Comparison of ENCODE assay signal across 25 mouse cellular contexts in genomic region chr11:55566309-55567099, GRCm38 (mm10). TPM values are rescaled to one million over a fixed set of nuclear protein-coding genes. Genes with fewer than 3 reads are reported as not detected.
DNase-seq lines count a peak whose midpoint lies in the region; ATAC-seq lines count a peak whose summit lies in the region.
"Had no signal": no experiment of that assay in that cellular context is flagged by ENCODE, and none has a peak within 500 bp of the region (broad histone marks: within the 10 kb centered on the region; RNA-seq: fewer than 3 reads in every experiment).

No protein-coding gene starts in this region.

- H3K9ac ChIP-seq in limb, embryonic 11.5 days (ENCODE audit: low read length) = no peak overlapping the region
- no peak overlapping the region for H3K9ac ChIP-seq in hindbrain, embryonic 12.5 days
- H3K9ac ChIP-seq in neural tube, embryonic 13.5 days = no peak overlapping the region
- H3K9ac ChIP-seq in forebrain, embryonic 11.5 days (ENCODE audit: low read length) = no peak overlapping the region
- H3K9ac ChIP-seq: embryonic facial prominence, embryonic 12.5 days; forebrain, embryonic 15.5 days; heart, embryonic 15.5 days had no signal

- H3K4me2 ChIP-seq in limb, embryonic 11.5 days (ENCODE audit: low read depth, severe bottlenecking) = no peak overlapping the region
- H3K4me2 ChIP-seq in hindbrain, embryonic 12.5 days (replicated peaks) = no peak overlapping the region
- H3K4me2 ChIP-seq in neural tube, embryonic 13.5 days = no peak overlapping the region
- no peak overlapping the region for H3K4me2 ChIP-seq in forebrain, embryonic 11.5 days (ENCODE audit: low read depth, low read length, severe bottlenecking)
- H3K4me2 ChIP-seq: embryonic facial prominence, embryonic 12.5 days; forebrain, embryonic 15.5 days; heart, embryonic 15.5 days had no signal

- no peaks in the 10 kb centered on the region for H3K4me1 ChIP-seq in limb, embryonic 11.5 days (ENCODE audit: control insufficient read depth, insufficient read depth, low read length)
- H3K4me1 ChIP-seq in limb, embryonic 10.5 days = peaks cover 11% of the 10 kb centered on the region
- H3K4me1 ChIP-seq in hindbrain, embryonic 12.5 days = peaks cover 18% of the 10 kb centered on the region
- peaks cover 39% of the 10 kb centered on the region for H3K4me1 ChIP-seq in neural tube, embryonic 13.5 days (replicated peaks)
- H3K4me1 ChIP-seq in forebrain, embryonic 11.5 days (replicated peaks; ENCODE audit: control insufficient read depth, insufficient read depth, low read length) = no peaks in the 10 kb centered on the region
- H3K4me1 ChIP-seq: forebrain, embryonic 15.5 days; heart, embryonic 15.5 days had no signal

- H3K36me3 ChIP-seq in limb, embryonic 11.5 days (ENCODE audit: control insufficient read depth, insufficient read depth, low read length) = no peaks in the 10 kb centered on the region
- H3K36me3 ChIP-seq in limb, embryonic 10.5 days = no peaks in the 10 kb centered on the region
- no peaks in the 10 kb centered on the region for H3K36me3 ChIP-seq in hindbrain, embryonic 12.5 days
- H3K36me3 ChIP-seq in neural tube, embryonic 13.5 days = peaks cover 20% of the 10 kb centered on the region; the same call in 1 of the 2 replicates
- H3K36me3 ChIP-seq in forebrain, embryonic 11.5 days (ENCODE audit: control insufficient read depth, insufficient read depth, low read length) = no peaks in the 10 kb centered on the region
- H3K36me3 ChIP-seq: embryonic facial prominence, embryonic 12.5 days; forebrain, embryonic 15.5 days; heart, embryonic 15.5 days had no signal

- no peaks in the 10 kb centered on the region for H3K27me3 ChIP-seq in limb, embryonic 11.5 days (ENCODE audit: control insufficient read depth, insufficient read depth, low read length)
- H3K27me3 ChIP-seq in limb, embryonic 10.5 days (ENCODE audit: low read depth, poor library complexity, severe bottlenecking) = no peaks in the 10 kb centered on the region
- H3K27me3 ChIP-seq in hindbrain, embryonic 12.5 days = no peaks in the 10 kb centered on the region
- no peaks in the 10 kb centered on the region for H3K27me3 ChIP-seq in neural tube, embryonic 13.5 days
- no peaks in the 10 kb centered on the region for H3K27me3 ChIP-seq in forebrain, embryonic 11.5 days (ENCODE audit: control insufficient read depth, insufficient read depth, low read length)
- H3K27me3 ChIP-seq: embryonic facial prominence, embryonic 12.5 days; forebrain, embryonic 15.5 days; heart, embryonic 15.5 days had no signal

- no peak overlapping the region for H3K27ac ChIP-seq in limb, embryonic 11.5 days (replicated peaks; ENCODE audit: low read depth, low read length)
- no peak overlapping the region for H3K27ac ChIP-seq in limb, embryonic 10.5 days
- H3K27ac ChIP-seq in hindbrain, embryonic 12.5 days = peak overlapping the region; percentile 6; the same call in 1 of the 2 replicates
- peak overlapping the region; percentile 74 for H3K27ac ChIP-seq in neural tube, embryonic 13.5 days (replicated peaks)
- H3K27ac ChIP-seq in forebrain, embryonic 11.5 days (ENCODE audit: low read depth, low read length) = no peak overlapping the region
- H3K27ac ChIP-seq: embryonic facial prominence, embryonic 12.5 days; forebrain, embryonic 15.5 days; heart, embryonic 15.5 days; kidney, postnatal 0 days had no signal

- peak; percentile 24 for DNase-seq in limb, embryonic 11.5 days (ENCODE audit: low spot score)
- DNase-seq in limb, embryonic 10.5 days (ENCODE audit: low spot score) = no peak
- peak; percentile 31 for DNase-seq in embryo, embryonic 10.5 days (ENCODE audit: low spot score)
- no peak for DNase-seq in left cerebral cortex, postnatal 10 days (ENCODE audit: extremely low spot score in 1 of 2, low spot score in 2 of 2)
- DNase-seq in forebrain, embryonic 11.5 days (ENCODE audit: low spot score) = no peak
- DNase-seq: B cell, adult 2 months; gastrocnemius, postnatal 36 days; liver; retina, postnatal 1 day; right cerebral cortex, postnatal 4 days had no signal

- WGBS in limb, embryonic 11.5 days = 46% methylated on average over 9 of the region's 9 CpGs
- WGBS in limb, embryonic 10.5 days = 47% methylated on average over 9 of the region's 9 CpGs
- 40% methylated on average over 9 of the region's 9 CpGs for WGBS in hindbrain, embryonic 12.5 days
- 23% methylated on average over 9 of the region's 9 CpGs for WGBS in neural tube, embryonic 13.5 days
- WGBS in forebrain, embryonic 11.5 days = 72% methylated on average over 9 of the region's 9 CpGs

- no peaks in the 10 kb centered on the region for H3K9me3 ChIP-seq in limb, embryonic 11.5 days (ENCODE audit: control insufficient read depth, low read length)
- no peaks in the 10 kb centered on the region for H3K9me3 ChIP-seq in limb, embryonic 10.5 days (replicated peaks)
- H3K9me3 ChIP-seq in hindbrain, embryonic 12.5 days (replicated peaks) = no peaks in the 10 kb centered on the region
- H3K9me3 ChIP-seq in neural tube, embryonic 13.5 days = no peaks in the 10 kb centered on the region
- H3K9me3 ChIP-seq in forebrain, embryonic 11.5 days (ENCODE audit: control insufficient read depth, low read length) = no peaks in the 10 kb centered on the region
- H3K9me3 ChIP-seq: embryonic facial prominence, embryonic 12.5 days; forebrain, embryonic 15.5 days; heart, embryonic 15.5 days had no signal

- no peak for ATAC-seq in limb, embryonic 11.5 days (ENCODE audit: insufficient number of reproducible peaks, low FRiP score, low TSS enrichment, low read depth)
- no peak for ATAC-seq in hindbrain, embryonic 12.5 days (ENCODE audit: low FRiP score)
- ATAC-seq in neural tube, embryonic 13.5 days (ENCODE audit: low read depth) = 0 out of 2 replicates have a peak, but pooled peaks have one; percentile 51
- ATAC-seq in forebrain, embryonic 11.5 days (replicated peaks; ENCODE audit: low FRiP score) = no peak
- ATAC-seq: forebrain, embryonic 15.5 days; intestine, postnatal 0 days; lung, postnatal 0 days had no signal

- intact Hi-C loops in left cerebral cortex, postnatal 10 days (cut with DNase I) = no loop called here

- H3K4me3 ChIP-seq in limb, embryonic 11.5 days (ENCODE audit: low read depth, low read length) = no peak overlapping the region
- H3K4me3 ChIP-seq in limb, embryonic 10.5 days = no peak overlapping the region
- H3K4me3 ChIP-seq in hindbrain, embryonic 12.5 days = no peak overlapping the region
- H3K4me3 ChIP-seq in neural tube, embryonic 13.5 days = no peak overlapping the region
- H3K4me3 ChIP-seq in forebrain, embryonic 11.5 days (ENCODE audit: low read depth, low read length) = no peak overlapping the region
- H3K4me3 ChIP-seq: embryonic facial prominence, embryonic 12.5 days; erythroblast, embryonic 14.5 days; forebrain, embryonic 15.5 days; heart, embryonic 15.5 days had no signal

RNA-seq across cellular contexts. Expression of gene Glra1, which starts 41.5 kb away (rescaled TPM):
- polyA plus RNA-seq in limb, embryonic 11.5 days (2014; fragmentation: Nextera tagmentation; extraction: Ambion mirVana) = not detected in 2 replicates
- not detected in 2 replicates for polyA plus RNA-seq in limb, embryonic 10.5 days (2016; fragmentation: Nextera tagmentation; extraction: Ambion mirVana)
- 3.5 and 3.9 TPM in 2 replicates for polyA plus RNA-seq in hindbrain, embryonic 12.5 days (2016; fragmentation: Nextera tagmentation; extraction: Ambion mirVana)
- polyA plus RNA-seq in neural tube, embryonic 13.5 days (2015; fragmentation: Nextera tagmentation; extraction: Ambion mirVana) = 2.7 and 3.1 TPM in 2 replicates
- total RNA-seq in left cerebral cortex, postnatal 10 days (2021) = under 1 TPM; 0.60 to 0.67 TPM
- polyA plus RNA-seq in forebrain, embryonic 11.5 days (2014; fragmentation: Nextera tagmentation; extraction: Ambion mirVana) = not detected in 2 replicates
- total RNA-seq: adrenal gland, adult 18-20 months; gastrocnemius, postnatal 36 days; heart, adult 8-10 months; hematopoietic stem cell, adult 5-6 weeks; monocyte, adult 5-6 weeks; neutrophil, adult 5-6 weeks had no signal
- polyA plus RNA-seq: embryonic facial prominence, embryonic 12.5 days; erythroblast, embryonic 14.5 days; forebrain, embryonic 15.5 days; heart, embryonic 15.5 days; intestine, postnatal 0 days; kidney, postnatal 0 days; liver, embryonic 16.5 days; lung, postnatal 0 days had no signal

Comparison
In these comparisons a context has a peak if more than half of its experiments do, and no peak if none do; other contexts are left out.
1. DNase-seq: peak in limb, embryonic 11.5 days (single experiment) and embryo, embryonic 10.5 days (single experiment); none in limb, embryonic 10.5 days (single experiment), left cerebral cortex, postnatal 10 days (0 of 2) and forebrain, embryonic 11.5 days (single experiment).
2. H3K27ac ChIP-seq: peak in hindbrain, embryonic 12.5 days (single experiment) and neural tube, embryonic 13.5 days (single experiment); none in limb, embryonic 11.5 days (single experiment), limb, embryonic 10.5 days (single experiment) and forebrain, embryonic 11.5 days (single experiment).